Mouse (Mus musculus): ENCODE measurements around the gene Ppara. TPM values are rescaled to one million over a fixed set of nuclear protein-coding genes. Genes with fewer than 3 reads are reported as not detected.

The Ppara gene
- polyA plus RNA-seq, 1 experiment: 5.3 TPM

GRCm38 (mm10) chr15:85720366-85720841, 14.4 kb upstream of the Ppara start:
- WGBS: 66% methylated on average over 6 of the region's 6 CpGs
- no peak for DNase-seq (ENCODE audit: low read depth, low spot score)

GRCm38 (mm10) chr15:85724271-85725165, 10.3 kb upstream of the Ppara start:
- WGBS: 28% methylated on average over 11 of the region's 11 CpGs

GRCm38 (mm10) chr15:85728224-85728623, 6.6 kb upstream of the Ppara start:
- no peak for DNase-seq (ENCODE audit: low read depth, low spot score)
- 90% methylated on average over 5 of the region's 5 CpGs for WGBS

More at GRCm38 (mm10) chr15:85724271-85725165, 10.3 kb upstream of the Ppara start:
- DNase-seq (ENCODE audit: low read depth, low spot score): no peak

GRCm38 (mm10) chr15:85729256-85729655, 5.5 kb upstream of the Ppara start:
- WGBS: 69% methylated on average over 9 of the region's 9 CpGs

GRCm38 (mm10) chr15:85730027-85730426, 4.8 kb upstream of the Ppara start:
- 58% methylated on average over 2 of the region's 2 CpGs for WGBS
- DNase-seq (ENCODE audit: low read depth, low spot score): no peak

More at GRCm38 (mm10) chr15:85729256-85729655, 5.5 kb upstream of the Ppara start:
- no peak for DNase-seq (ENCODE audit: low read depth, low spot score)

GRCm38 (mm10) chr15:85731885-85732603, 2.7 kb upstream of the Ppara start:
- WGBS: 52% methylated on average over 3 of the region's 3 CpGs
- DNase-seq (ENCODE audit: low read depth, low spot score): no peak

- DNase-seq (ENCODE audit: low read depth, low spot score): no peak
- WGBS: 79% methylated on average over 5 of the region's 5 CpGs
Observed at GRCm38 (mm10) chr15:85732604-85732968, 2.2 kb upstream of the Ppara start.

- no peak for DNase-seq (ENCODE audit: low read depth, low spot score)
- WGBS: 81% methylated on average over 2 of the region's 2 CpGs
Observed at GRCm38 (mm10) chr15:85733686-85734085, 1.1 kb upstream of the Ppara start.

- 22% methylated on average over 8 of the region's 8 CpGs for WGBS
- no peak for DNase-seq (ENCODE audit: low read depth, low spot score)
Observed at GRCm38 (mm10) chr15:85734148-85734547, 635 bp upstream of the Ppara start.

- WGBS: under 1% methylated on average over 78 of the region's 78 CpGs
- peak; percentile 75 for DNase-seq (ENCODE audit: low read depth, low spot score)
Observed at GRCm38 (mm10) chr15:85735063-85735835, 466 bp downstream of the Ppara start.

GRCm38 (mm10) chr15:85735836-85736190, 1.0 kb downstream of the Ppara start:
- no peak for DNase-seq (ENCODE audit: low read depth, low spot score)
- WGBS: under 1% methylated on average over 25 of the region's 25 CpGs

- no peak for DNase-seq (ENCODE audit: low read depth, low spot score)
- WGBS: 59% methylated on average over 10 of the region's 10 CpGs
Observed at GRCm38 (mm10) chr15:85736506-85736905, 1.7 kb downstream of the Ppara start.

GRCm38 (mm10) chr15:85738416-85738815, 3.6 kb downstream of the Ppara start:
- DNase-seq (ENCODE audit: low read depth, low spot score): no peak
- 77% methylated on average over 3 of the region's 3 CpGs for WGBS

GRCm38 (mm10) chr15:85738939-85739338, 4.2 kb downstream of the Ppara start:
- DNase-seq (ENCODE audit: low read depth, low spot score): no peak
- 92% methylated on average over 5 of the region's 5 CpGs for WGBS

GRCm38 (mm10) chr15:85742608-85743007, 7.8 kb downstream of the Ppara start:
- 75% methylated on average over 9 of the region's 9 CpGs for WGBS

GRCm38 (mm10) chr15:85743946-85744345, 9.2 kb downstream of the Ppara start:
- peak; percentile 33 for DNase-seq (ENCODE audit: low read depth, low spot score)
- WGBS: 29% methylated on average over 3 of the region's 3 CpGs

More at GRCm38 (mm10) chr15:85742608-85743007, 7.8 kb downstream of the Ppara start:
- DNase-seq (ENCODE audit: low read depth, low spot score): no peak

GRCm38 (mm10) chr15:85746178-85746577, 11.4 kb downstream of the Ppara start:
- WGBS: 76% methylated on average over 8 of the region's 8 CpGs
- no peak for DNase-seq (ENCODE audit: low read depth, low spot score)

- WGBS: 82% methylated on average over 13 of the region's 13 CpGs
- no peak for DNase-seq (ENCODE audit: low read depth, low spot score)
Observed at GRCm38 (mm10) chr15:85746671-85747070, 11.9 kb downstream of the Ppara start.

GRCm38 (mm10) chr15:85747951-85748350, 13.2 kb downstream of the Ppara start:
- WGBS: 90% methylated on average over 5 of the region's 5 CpGs
- no peak for DNase-seq (ENCODE audit: low read depth, low spot score)

- no peak for DNase-seq (ENCODE audit: low read depth, low spot score)
- WGBS: 80% methylated on average over 3 of the region's 3 CpGs
Observed at GRCm38 (mm10) chr15:85748466-85748865, 13.7 kb downstream of the Ppara start.

Measured in large intestine, adult 2 months (tissue).